Mouse (Mus musculus): Measurements from ENCODE around the gene Dock10. TPM values are rescaled to one million over a fixed set of nuclear protein-coding genes. Genes with fewer than 3 reads are reported as not detected.

Gene Dock10
- total RNA-seq, 2 experiments from 2014 or later: 22.5 to 28.2 TPM

GRCm38 (mm10) chr1:80576898-80577297 lies 181.4 kb downstream of the Dock10 start:
- H3K4me3 ChIP-seq: no peak overlapping the region
- intact Hi-C loops (cut with DNase I): no loop called here
- peak; percentile 29 for TF ChIP-seq CTCF (IDR thresholded peaks at IDR 0.05)
- no peak for DNase-seq (ENCODE audit: extremely low spot score in 1 of 2, low spot score in 2 of 2)
- no peak overlapping the region for H3K27ac ChIP-seq

GRCm38 (mm10) chr1:80556446-80556845 lies 201.9 kb downstream of the Dock10 start:
- DNase-seq (ENCODE audit: extremely low spot score in 1 of 2, low spot score in 2 of 2): no peak
- TF ChIP-seq CTCF (IDR thresholded peaks at IDR 0.05): no peak
- intact Hi-C loops (cut with DNase I): no loop called here
- Histone ChIP-seq H3K27ac (no peak overlapping the region), H3K4me3 (no peak overlapping the region)

GRCm38 (mm10) chr1:80541522-80541921 lies 216.8 kb downstream of the Dock10 start:
- TF ChIP-seq CTCF (IDR thresholded peaks at IDR 0.05): no peak
- no peak for DNase-seq (ENCODE audit: extremely low spot score in 1 of 2, low spot score in 2 of 2)
- intact Hi-C loops (cut with DNase I): loop anchor here (5.0 kb wide), 1 partner anchor 181 kb away; no protein-coding TSS in a partner anchor
- H3K4me3 ChIP-seq: no peak overlapping the region
- no peak overlapping the region for H3K27ac ChIP-seq

- Histone ChIP-seq H3K27ac (no peak overlapping the region), H3K4me3 (no peak overlapping the region)
- no peak for DNase-seq (ENCODE audit: extremely low spot score in 1 of 2, low spot score in 2 of 2)
- TF ChIP-seq CTCF (IDR thresholded peaks at IDR 0.05): peak; percentile 49
- intact Hi-C loops (cut with DNase I): no loop called here
These were observed 236.1 kb downstream of the Dock10 start for GRCm38 (mm10) chr1:80522197-80522596.

- TF ChIP-seq CTCF (IDR thresholded peaks at IDR 0.05): no peak
- no peak overlapping the region for H3K27ac ChIP-seq
- H3K4me3 ChIP-seq: no peak overlapping the region
- intact Hi-C loops (cut with DNase I): no loop called here
- DNase-seq (ENCODE audit: extremely low spot score in 1 of 2, low spot score in 2 of 2): no peak
These were observed 237.9 kb downstream of the Dock10 start for GRCm38 (mm10) chr1:80520456-80520855.

GRCm38 (mm10) chr1:80519893-80520292 lies 238.4 kb downstream of the Dock10 start:
- no peak for DNase-seq (ENCODE audit: extremely low spot score in 1 of 2, low spot score in 2 of 2)
- no peak overlapping the region for H3K27ac ChIP-seq
- intact Hi-C loops (cut with DNase I): loop anchor here (10.0 kb wide), 1 partner anchor 265 kb away; no protein-coding TSS in a partner anchor
- TF ChIP-seq CTCF (IDR thresholded peaks at IDR 0.05): no peak
- H3K4me3 ChIP-seq: no peak overlapping the region

GRCm38 (mm10) chr1:80515836-80516235 lies 242.5 kb downstream of the Dock10 start:
- TF ChIP-seq CTCF (IDR thresholded peaks at IDR 0.05): peak; percentile 60
- intact Hi-C loops (cut with DNase I): loop anchor here (2.0 to 10.0 kb wide), 2 partner anchors 261 to 335 kb away; no protein-coding TSS in a partner anchor
- Histone ChIP-seq H3K27ac (no peak overlapping the region), H3K4me3 (no peak overlapping the region)
- DNase-seq (ENCODE audit: extremely low spot score in 1 of 2, low spot score in 2 of 2): no peak

GRCm38 (mm10) chr1:80512210-80512948 lies 245.9 kb downstream of the Dock10 start:
- intact Hi-C loops (cut with DNase I): loop anchor here (5.0 to 10.0 kb wide), 2 partner anchors 258 to 730 kb away; no protein-coding TSS in a partner anchor
- H3K27ac ChIP-seq: no peak overlapping the region
- peak; percentile 52 for TF ChIP-seq CTCF (IDR thresholded peaks at IDR 0.05)
- no peak for DNase-seq (ENCODE audit: extremely low spot score in 1 of 2, low spot score in 2 of 2)
- no peak overlapping the region for H3K4me3 ChIP-seq

- Histone ChIP-seq H3K27ac (no peak overlapping the region), H3K4me3 (no peak overlapping the region)
- TF ChIP-seq CTCF (IDR thresholded peaks at IDR 0.05): peak; percentile 53
- intact Hi-C loops (cut with DNase I): loop anchor here (5.0 kb wide), 1 partner anchor 162 kb away; the partner anchor contains the start of gene Cul3
- no peak for DNase-seq (ENCODE audit: extremely low spot score in 1 of 2, low spot score in 2 of 2)
These were observed 253.6 kb downstream of the Dock10 start for GRCm38 (mm10) chr1:80504757-80505156.

GRCm38 (mm10) chr1:80504081-80504480 lies 254.2 kb downstream of the Dock10 start:
- TF ChIP-seq CTCF (IDR thresholded peaks at IDR 0.05): no peak
- no peak for DNase-seq (ENCODE audit: extremely low spot score in 1 of 2, low spot score in 2 of 2)
- intact Hi-C loops (cut with DNase I): loop anchor here (5.0 kb wide), 1 partner anchor 162 kb away; the partner anchor contains the start of gene Cul3
- H3K4me3 ChIP-seq: no peak overlapping the region
- no peak overlapping the region for H3K27ac ChIP-seq

- Histone ChIP-seq H3K4me3 (no peak overlapping the region), H3K27ac (no peak overlapping the region)
- DNase-seq (ENCODE audit: extremely low spot score in 1 of 2, low spot score in 2 of 2): no peak
- intact Hi-C loops (cut with DNase I): loop anchor here (5.0 kb wide), 1 partner anchor 160 kb away; the partner anchor contains the start of gene Cul3
- TF ChIP-seq CTCF (IDR thresholded peaks at IDR 0.05): no peak
These were observed 255.7 kb downstream of the Dock10 start for GRCm38 (mm10) chr1:80502456-80503165.

- DNase-seq (ENCODE audit: extremely low spot score in 1 of 2, low spot score in 2 of 2): no peak
- Histone ChIP-seq H3K4me3 (no peak overlapping the region), H3K27ac (no peak overlapping the region)
- TF ChIP-seq CTCF (IDR thresholded peaks at IDR 0.05): no peak
- intact Hi-C loops (cut with DNase I): no loop called here
These were observed 259.1 kb downstream of the Dock10 start for GRCm38 (mm10) chr1:80499264-80499663.
